Mouse (Mus musculus): Measurements from ENCODE around the gene Naglu.

GRCm38 (mm10) chr11:101031470-101031869 is 38.3 kb upstream of the Naglu start:
- TF ChIP-seq POLR2A (IDR thresholded peaks at IDR 0.05; ENCODE audit: insufficient read depth, low read length), result no peak
- TF ChIP-seq CTCF (IDR thresholded peaks at IDR 0.05; ENCODE audit: low read depth, low read length), result no peak

Measured in ES-Bruce4 (cell line).